Mouse (Mus musculus): ENCODE data around the gene Htr7.

DNA sequence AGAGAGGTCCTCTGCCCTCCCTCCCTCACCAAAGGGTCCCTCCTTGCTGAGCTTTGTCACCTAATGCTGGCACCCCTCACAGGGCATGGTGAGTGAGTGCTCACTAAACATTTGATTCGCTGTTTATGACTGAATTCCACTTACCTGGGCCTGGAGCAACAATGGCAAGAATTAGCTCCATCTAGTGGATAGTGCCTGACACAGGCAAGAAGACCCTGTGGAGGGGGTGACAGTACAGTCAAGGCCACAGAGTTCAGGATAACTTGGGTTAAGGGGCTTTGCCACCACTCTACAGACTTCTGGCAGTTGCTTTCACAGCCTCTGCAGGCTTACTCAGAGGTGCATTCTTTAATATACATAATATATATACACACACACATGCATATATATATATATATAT lies 55.8 kb downstream of the Htr7 start:
- TF ChIP-seq CTCF (IDR thresholded peaks at IDR 0.05; ENCODE audit: borderline replicate concordance, insufficient read depth, low read length) = no peak
- TF ChIP-seq POLR2A (IDR thresholded peaks at IDR 0.05; ENCODE audit: low read depth, low read length) = no peak

Measured in embryonic fibroblast, embryonic 13.5 days (primary cell).